Mouse (Mus musculus): Measurements from ENCODE around the gene Eif3i.
"Not testable (repeated sequence)": the region's sequence is repeated elsewhere in the genome, so short reads cannot be mapped to it uniquely, and the experiment has no call there.

The Eif3i gene

DNA sequence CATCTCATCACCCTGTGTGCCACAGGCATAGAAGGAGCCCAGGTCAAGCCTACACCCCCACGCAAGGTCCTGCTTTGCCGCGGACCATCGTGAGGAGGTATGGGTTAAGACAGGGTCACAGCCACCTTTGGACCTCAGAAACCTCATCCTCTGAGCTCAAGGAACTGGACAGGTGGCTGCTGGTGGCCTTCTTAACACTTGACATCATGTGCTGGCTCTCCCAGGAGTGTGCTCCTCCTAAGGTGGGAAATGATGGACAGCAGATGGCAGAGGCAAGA lies 27.4 kb downstream of the Eif3i start:
- no peak for DNase-seq

DNA sequence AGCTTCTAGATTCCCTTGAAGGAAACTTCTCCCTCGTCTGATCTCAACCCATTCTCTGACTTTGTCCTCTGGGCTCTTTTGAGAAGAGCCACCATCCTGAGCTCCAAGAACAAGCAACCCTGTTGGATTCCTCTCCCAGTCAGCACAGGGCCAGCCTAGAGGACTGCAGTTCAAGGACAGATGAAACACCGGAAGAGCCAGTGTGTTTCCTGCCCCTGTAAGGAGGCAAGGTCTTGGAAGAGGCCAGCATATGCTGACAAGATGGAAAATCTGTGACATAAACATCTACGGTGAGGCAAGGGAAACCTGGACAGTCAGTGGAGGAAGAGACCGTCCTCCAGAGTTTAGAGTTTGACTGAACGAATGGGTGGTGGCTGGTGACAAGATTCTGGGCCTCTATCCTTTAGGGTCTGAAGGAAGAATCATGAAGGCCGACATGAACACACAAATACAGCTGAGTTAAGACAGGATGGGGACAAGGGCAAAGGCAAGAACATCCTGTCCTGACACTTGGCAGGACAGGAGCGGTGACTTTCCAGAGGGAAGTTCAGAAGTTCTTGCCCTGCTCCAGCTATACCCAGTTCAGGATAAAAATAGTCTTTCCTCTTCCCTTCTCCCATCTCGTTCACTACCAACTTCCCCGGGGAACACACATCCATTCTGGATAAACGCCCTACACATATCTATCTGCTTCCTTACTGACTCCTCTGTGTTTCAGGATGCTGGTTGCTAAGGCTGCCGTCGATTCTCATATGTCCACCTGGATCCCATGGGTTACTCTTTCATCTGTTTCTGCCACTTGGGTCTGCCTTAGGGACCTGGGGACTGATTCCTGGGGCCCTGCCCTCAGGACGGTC lies 28.0 kb downstream of the Eif3i start:
- DNase-seq = no peak

DNA sequence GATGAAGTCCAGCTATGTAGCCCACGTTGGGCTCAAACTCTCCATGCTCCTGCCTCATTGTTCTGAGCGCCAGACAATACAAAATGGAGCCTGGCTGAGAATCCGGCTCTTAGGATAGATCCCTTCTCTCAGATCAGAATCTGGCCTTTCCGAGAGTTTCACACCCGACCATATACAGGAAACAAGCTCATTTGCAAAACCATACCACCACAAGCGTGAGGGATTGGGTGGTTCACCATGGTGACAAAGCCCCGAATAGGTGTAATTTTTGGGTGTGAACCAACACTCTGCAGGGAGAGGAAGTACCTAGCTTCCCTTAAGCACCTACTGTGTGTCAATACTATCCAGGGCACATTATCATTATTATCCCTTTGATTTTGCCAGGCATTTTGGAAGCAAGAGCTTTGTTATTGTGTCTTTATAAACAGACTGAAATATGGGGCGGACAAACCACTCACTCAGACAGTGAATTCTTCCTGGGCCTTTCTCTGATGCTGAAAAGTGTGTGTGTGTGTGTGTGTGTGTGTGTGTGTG lies 28.8 kb downstream of the Eif3i start:
- DNase-seq = no peak

DNA sequence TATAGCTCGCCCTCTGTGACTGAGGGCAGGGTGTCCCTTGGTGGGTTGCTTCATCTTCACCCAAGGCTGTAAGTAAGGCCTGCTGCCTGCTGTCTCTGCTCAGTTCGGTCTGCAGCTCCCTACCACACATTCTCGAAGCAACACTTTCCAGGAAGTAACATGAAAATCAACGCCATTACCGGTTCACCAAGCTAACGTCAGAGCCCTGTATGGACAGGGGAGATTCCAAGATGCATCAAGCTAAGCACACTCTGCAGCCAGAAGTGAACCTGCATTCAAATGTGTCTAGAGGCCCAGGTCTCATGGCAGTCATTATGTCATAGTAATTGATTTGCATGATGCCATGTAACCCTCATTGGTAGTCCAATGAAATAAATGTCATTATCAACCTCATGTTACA lies 30.4 kb downstream of the Eif3i start:
- no peak for DNase-seq

DNA sequence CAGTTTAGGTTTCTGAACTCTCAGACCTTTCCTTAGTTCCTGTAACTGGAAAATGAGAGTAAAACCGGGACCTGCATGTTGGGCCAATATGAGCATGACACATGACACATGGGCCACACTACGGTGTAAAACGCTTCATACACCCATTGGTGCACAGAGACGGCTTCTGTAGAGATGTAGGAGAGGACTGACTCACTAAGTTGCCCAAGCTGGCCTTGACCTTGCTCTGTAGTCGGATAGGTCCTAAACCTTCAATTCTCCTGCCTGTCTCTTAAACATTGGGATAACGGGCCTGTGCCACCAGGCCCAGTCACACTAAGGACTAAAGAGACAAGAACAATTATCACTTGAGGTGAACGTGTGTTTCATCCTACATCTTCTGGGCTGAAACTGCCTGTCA lies 32.1 kb downstream of the Eif3i start:
- no peak for DNase-seq

DNA sequence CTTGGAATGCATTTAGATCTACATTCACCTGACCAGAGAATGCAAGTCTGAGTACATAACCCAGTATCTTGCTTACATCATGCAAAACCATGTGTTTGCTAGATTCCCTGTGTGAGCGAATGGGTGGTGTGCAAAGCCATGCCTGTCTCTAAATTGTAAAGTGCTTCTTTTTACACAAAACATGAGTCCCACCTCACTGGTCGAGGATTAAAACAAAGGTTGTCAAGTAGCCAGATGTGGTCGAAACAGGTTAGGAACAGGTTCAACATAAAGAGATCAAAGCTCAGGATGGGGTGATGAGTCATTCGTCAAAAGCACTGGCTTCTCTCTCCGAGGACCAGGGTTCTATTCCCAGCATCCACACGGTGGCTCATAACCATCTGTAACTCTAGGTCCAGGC lies 35.3 kb downstream of the Eif3i start:
- DNase-seq = no peak

DNA sequence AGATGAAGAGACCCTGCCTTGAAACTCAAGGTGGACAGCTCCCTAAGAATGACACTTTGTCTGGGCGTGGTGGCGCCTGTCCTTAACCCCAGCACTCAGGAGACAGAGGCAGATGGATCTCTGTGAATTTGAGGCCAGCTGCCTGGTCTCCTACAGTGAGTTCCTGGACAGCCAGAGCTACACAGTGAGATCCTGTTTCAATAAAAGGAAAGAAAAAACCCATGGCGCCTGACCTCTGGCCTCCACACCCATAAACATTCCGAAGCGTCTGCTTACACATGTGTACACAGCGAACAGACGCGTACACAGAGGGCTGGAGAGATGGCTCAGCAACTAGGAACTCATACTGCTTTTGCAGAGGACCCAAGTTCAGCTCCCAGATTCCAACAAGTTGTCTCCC lies 36.7 kb downstream of the Eif3i start:
- no peak for DNase-seq

DNA sequence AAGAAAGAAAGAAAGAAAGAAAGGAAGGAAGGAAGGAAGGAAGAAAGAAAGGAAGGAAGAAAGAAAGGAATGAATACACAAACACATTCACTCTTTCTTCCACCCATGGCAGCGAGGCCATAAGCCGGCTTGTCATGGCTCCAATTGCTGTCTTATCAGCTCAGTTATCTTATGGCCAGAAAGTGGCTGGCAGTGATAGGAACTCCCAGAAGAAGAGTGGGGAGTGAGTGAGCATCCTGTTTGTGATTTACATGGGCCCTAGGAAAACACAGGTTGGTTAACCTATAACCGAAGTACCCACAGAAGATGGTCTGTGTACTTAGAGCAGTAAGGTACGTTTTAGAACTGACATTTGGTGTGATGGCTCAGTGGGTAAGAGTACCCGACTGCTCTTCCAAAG lies 39.3 kb downstream of the Eif3i start:
- DNase-seq = no peak

DNA sequence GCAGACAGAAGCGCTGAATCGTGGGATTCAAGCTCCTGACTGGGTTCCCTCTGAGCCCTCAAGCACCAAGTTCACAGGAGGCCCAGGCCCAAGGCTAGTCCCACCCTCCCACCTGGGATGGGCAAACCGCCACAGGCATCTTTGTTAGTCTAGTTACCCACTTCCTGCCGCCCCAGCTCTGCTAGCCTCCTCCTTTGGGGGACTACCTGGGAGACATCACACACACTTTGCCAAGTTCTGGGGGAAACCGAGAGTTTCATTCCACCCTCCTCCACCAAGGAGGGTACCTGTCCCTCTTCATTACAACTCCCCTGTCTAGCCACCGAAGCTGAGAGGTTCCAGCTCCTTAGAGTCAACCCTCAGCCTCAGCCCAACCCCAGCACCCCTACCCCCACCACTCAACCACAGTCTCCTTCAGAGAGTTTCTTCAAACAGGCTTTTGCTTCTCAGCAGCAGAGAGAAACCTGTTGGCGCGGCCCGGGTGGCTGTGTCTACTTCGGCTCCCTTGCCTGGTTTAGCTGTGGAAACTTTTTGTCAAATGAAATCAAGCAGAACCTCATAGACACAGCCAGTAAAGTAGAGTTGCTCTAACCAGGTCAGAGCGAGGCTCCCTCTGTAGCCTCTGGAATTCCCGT lies 42.0 kb downstream of the Eif3i start:
- no peak for DNase-seq

DNA sequence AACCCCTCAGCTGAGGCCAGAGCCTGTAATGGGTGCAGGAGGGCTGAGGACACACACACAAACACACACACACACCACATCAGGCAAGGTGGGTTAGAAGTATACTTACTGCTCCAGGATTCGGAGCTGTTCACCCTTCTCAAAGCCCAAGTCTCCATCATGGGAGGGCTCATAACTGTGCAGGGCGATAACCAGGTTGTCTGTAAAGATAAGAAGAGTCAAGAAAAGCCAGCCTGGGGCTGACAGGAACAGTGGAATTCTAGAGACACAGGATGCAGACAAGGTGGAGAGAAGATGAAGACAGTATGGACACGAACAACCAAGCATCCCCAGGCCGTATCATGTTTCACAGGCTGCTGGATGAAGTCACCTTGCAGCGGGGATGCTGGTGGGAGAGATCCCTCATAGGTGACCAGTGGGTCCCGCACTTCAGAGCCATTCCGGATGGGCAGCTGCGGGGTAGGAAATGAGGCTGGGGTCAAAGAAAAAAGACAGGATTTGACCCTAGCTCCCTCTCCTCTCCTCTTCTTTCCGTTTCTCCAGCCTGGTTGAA lies 43.1 kb downstream of the Eif3i start:
- DNase-seq = no peak

DNA sequence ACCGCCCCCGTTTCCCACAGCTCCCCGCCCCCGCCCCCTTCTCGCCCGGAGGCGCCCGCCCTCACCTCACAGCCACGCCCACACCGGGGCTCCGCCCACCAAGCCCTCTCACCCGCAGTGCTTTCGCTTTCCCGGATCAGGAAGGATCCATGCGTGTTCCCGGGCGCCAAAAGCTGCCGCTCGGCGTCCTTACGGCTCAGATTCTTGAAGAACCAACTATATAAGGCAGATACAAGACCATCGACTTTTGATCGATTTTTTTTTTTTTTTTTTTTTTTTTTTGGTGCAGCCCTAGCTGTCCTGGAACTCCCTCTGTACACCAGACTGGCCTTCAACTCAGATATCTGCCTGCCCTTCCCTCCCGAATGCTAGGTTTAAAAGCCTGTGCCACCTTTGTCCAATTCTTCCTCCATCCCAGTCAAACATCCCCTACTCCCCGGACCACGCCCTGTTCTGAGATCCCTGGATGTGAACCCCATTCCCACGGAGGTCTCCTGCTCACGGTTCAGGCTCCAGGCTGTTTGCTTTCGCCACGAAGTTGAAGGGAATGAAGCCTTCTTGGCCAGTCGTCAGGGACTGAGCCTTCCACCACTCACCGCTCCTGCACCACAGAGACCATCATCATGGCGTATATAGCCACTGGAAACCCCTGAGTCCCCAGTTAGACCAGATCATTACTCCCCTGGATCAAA lies 43.8 kb downstream of the Eif3i start:
- DNase-seq = peak; percentile 91

DNA sequence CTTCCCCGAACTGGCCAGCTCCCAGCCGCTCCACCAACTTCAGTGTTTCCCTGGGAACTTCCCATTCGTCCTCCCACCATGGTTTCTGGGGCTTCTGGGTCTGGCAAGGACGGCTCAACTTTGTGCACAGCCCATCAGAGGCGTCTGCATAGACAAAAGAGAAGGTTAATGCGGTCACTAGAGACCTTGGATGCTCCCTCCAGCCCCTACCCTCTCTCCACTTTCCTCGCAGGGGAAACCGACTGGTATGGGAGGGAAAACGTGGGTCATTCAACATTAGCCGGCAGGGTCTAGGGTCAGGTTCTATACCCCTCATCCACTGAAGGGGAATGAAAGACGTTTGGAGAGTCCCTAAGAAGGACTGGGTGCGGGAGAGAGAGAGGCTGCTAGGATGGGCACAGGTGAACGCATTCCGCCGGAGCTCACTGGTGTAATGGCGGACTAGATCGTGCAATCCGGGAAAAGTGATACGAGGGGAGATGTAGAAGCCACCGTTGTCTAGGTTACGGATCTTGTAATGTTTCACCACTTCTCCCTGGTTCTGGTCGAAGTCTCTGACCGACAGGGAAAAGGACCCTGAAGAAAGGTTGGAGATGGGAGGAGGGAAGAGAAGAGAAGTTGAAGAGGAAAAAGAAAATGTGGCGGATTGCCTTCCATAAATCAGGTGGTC lies 44.5 kb downstream of the Eif3i start:
- DNase-seq = no peak

DNA sequence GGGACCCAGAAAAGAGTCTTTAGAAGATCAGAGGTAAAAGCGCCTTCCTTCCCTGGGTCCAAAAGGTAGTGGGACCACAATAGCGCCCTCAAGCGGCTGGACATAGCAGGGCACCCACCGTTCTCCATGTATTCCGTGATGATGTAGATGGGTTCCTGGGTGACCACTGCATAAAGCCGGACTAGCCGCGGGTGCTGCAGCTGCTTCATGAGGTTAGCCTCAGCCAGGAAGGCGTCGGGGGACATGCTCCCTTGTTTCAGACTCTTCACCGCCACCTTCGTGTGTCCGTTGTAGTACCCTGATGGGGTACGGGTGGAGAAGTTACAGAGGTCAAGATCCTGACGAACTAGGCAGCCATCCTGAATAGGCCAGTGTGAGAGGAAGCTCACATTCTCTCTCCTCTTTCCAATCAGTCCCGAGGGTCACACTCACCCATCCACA lies 45.0 kb downstream of the Eif3i start:
- peak; percentile 66 for DNase-seq

DNA sequence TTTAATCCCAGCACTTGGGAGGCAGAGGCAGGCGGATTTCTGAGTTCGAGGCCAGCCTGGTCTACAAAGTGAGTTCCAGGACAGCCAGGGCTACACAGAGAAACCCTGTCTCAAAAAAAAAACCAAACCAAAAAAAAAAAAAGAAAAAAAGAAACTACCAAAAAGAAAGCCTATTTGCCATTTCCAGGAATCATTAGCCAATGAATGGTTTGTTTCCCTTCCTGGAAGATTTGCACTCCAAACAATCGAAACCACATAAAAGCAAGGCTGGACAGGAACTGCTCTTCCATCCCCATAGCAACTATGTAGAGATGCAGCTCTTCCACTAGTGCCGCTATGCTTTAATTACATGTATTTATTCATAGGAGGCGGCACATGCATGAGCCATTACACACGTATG lies 45.9 kb downstream of the Eif3i start:
- not testable (repeated sequence) for DNase-seq

DNA sequence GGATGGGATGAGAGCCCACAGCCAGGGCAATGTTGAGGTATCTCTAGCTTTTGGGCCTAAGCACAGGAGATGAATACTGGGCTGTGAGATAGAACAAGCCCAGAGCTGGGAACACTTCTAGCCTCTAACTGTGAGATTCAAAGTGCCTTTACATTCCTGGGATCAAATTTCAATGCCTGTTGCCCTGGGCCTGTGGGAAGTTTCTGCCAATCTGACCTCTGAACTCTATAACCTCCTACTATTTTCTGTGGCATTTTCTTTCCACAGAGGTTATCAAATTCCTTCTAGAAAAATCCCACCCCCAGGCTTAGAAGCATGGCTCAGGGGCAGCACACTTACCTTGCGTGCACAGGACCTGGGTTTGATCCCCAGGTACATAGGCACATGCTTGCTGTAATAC lies 50.2 kb downstream of the Eif3i start:
- no peak for DNase-seq

DNA sequence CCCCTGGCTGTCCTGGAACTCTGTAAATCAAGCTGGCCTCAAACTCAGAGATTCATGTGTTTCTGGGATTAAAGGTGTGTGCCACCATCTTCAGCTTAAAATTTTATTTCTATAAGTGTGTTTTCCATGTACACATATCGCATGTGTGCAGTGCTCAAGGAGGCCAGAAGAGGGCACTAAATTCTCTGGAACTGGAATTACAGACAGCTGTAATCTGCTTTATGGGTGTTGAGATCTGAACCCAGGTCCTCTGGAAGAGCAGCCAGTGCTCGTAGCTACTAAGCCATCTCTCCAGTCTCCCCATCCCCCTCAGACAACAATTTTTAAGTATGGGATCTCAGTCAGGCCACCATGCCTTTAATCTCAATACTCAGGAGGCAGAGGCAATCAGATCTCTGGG lies 51.1 kb downstream of the Eif3i start:
- peak; percentile 47 for DNase-seq

DNA sequence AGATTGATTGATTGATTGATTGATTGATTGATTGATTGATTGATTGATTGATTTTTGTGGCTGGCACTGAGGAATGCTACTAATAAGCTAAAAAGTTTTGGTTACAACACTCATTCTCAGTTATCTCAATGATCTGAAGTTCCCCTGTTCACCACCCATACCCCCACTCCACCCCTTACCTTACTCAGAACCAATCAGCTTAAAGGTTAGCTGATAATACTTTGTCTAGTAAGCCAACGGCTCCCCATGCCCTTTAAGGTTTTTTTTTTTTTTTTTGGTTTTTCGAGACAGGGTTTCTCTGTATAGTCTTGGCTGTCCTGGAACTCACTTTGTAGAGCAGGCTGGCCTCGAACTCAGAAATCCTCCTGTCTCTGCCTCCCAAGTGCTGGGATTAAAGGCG lies 52.8 kb downstream of the Eif3i start:
- not testable (repeated sequence) for DNase-seq

DNA sequence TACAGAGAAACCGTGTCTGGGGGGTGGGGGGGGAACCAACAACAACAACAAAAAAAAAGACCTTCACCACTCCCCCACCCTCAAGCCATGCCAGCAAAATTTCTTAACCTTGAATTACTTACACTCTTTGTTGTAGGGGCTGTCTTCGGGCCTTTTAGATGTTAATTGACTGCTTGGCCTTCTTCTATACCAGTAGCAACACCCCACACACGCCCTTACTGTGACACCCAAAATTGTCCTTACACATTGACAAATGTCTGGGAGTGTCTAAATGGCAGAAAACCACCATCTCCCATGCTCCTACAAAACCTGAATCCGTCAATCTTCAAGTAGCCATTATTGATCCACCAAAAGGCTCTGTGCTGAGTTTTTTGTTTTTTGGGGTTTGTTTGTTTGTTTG lies 56.3 kb downstream of the Eif3i start:
- DNase-seq = no peak

DNA sequence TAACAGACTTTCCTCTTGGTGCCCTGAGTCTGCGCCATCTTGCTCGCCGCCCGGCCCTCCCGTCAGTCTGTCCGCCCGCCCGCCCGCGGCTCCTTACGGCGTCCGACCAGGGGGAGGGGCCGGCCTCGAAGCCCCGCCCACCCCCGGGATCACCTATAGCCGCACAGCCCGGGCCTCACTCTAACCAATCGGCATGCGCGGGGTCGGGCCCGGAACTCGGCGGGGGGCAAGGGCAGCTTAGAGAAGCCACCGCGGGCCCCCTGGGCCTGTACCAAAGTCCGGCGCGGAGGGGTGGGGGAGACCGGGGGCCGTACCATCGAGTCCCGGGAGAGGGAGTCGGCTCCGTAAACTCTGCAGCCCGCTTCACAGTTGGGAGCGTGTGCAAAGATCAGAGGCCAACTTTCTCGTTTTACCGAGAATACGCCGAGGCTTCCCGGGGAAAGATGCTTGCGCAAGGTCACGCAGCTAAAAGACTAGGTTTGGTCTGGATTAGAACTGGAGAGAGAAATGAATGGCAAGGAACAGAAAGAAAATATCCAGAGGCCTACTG lies 57.8 kb downstream of the Eif3i start, which contains the start of gene Hdac1:
Gene Hdac1 (minus strand): TSS at position 122 of the 550 bp plus-strand sequence.
- DNase-seq = peak; percentile 99
